Mouse (Mus musculus): ENCODE data around the gene Rassf1.

Gene Rassf1

GRCm38 (mm10) chr9:107533791-107534407 lies 17.5 kb upstream of the Rassf1 start, which contains the start of gene Tmem115:
Gene Tmem115 (plus strand): TSS chr9:107533945.
- Histone ChIP-seq H3K27me3 (ENCODE audit: control insufficient read depth, insufficient read depth, low read length, poor library complexity, severe bottlenecking) (0 out of 2 replicates have a peak, but pooled peaks cover 3% of the 10 kb centered on the region), H3K36me3 (ENCODE audit: control insufficient read depth, insufficient read depth, low read length, poor library complexity, severe bottlenecking) (peaks cover 6% of the 10 kb centered on the region)
- peak; percentile 94 for DNase-seq (ENCODE audit: low read depth, low spot score)

DNA sequence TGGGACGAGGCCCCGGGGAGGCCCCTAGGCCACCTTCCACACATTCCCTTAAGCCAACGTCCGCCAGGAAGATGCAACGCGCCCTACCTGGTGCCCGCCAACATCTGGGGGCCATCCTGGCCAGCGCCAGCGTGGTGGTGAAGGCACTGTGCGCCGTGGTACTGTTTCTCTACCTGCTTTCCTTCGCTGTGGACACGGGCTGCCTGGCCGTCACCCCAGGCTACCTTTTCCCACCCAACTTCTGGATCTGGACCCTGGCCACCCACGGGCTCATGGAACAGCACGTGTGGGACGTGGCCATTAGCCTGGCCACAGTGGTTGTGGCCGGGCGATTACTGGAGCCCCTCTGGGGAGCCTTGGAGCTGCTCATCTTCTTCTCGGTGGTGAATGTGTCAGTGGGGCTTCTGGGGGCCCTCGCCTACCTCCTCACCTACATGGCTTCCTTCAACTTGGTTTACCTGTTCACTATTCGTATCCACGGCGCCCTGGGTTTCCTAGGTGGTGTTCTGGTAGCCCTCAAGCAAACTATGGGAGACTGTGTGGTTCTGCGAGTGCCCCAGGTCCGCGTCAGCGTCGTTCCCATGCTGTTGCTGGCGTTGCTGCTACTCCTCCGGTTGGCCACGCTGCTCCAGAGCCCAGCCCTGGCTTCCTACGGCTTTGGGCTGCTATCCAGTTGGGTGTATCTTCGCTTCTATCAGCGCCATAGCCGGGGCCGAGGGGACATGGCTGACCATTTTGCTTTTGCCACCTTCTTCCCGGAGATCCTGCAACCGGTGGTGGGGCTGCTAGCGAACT lies 16.8 kb upstream of the Rassf1 start:
- H3K27me3 ChIP-seq (ENCODE audit: control insufficient read depth, insufficient read depth, low read length, poor library complexity, severe bottlenecking): 0 out of 2 replicates have a peak, but pooled peaks cover 3% of the 10 kb centered on the region
- no peak for DNase-seq (ENCODE audit: low read depth, low spot score)
- peaks cover 6% of the 10 kb centered on the region for H3K36me3 ChIP-seq (ENCODE audit: control insufficient read depth, insufficient read depth, low read length, poor library complexity, severe bottlenecking)

DNA sequence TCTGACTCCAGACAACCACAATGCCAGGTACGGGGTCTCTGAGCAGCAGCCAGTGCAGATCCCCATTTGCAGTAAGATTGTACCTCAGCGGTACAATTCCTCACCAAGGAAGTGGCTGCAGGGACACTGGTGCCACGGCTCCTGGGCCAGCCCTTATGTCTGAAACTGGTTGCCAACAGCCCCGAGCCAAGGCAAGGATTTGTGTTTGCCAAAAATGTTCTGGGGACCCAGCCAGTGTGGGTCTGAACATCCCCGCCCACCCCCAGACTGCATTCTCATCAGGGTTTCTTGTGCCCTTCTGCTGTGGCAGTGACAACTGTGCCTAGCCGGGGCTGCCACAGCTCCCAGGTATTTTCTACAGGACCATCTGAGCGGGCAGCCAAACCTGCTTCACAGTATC lies 13.1 kb upstream of the Rassf1 start:
- no peaks in the 10 kb centered on the region for H3K27me3 ChIP-seq (ENCODE audit: control insufficient read depth, insufficient read depth, low read length, poor library complexity, severe bottlenecking)
- no peak for DNase-seq (ENCODE audit: low read depth, low spot score)

DNA sequence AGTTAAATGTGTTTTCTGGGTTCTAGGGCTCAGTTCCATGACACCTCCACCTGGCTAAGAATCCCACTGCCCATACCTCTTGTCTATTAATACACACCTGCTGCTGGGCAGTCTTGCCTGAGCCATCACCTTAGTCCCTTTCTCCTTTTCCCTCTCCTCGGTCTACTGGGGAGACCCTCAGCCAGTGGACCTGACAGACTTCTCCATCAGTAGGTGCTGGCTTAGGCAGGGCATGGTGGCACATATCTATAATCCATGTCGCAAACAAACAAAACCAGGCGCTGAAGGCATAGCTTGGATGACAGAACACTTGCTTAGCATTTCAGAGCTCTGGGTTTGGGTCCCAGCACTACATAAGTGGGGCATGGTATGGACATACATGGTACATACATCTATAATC lies 12.6 kb upstream of the Rassf1 start:
- no peaks in the 10 kb centered on the region for H3K27me3 ChIP-seq (ENCODE audit: control insufficient read depth, insufficient read depth, low read length, poor library complexity, severe bottlenecking)
- H3K36me3 ChIP-seq (ENCODE audit: control insufficient read depth, insufficient read depth, low read length, poor library complexity, severe bottlenecking): peaks cover 8% of the 10 kb centered on the region
- DNase-seq (ENCODE audit: low read depth, low spot score): no peak

More for the DNA sequence above, 13.1 kb upstream of the Rassf1 start:
- H3K36me3 ChIP-seq (ENCODE audit: control insufficient read depth, insufficient read depth, low read length, poor library complexity, severe bottlenecking): peaks cover 6% of the 10 kb centered on the region

DNA sequence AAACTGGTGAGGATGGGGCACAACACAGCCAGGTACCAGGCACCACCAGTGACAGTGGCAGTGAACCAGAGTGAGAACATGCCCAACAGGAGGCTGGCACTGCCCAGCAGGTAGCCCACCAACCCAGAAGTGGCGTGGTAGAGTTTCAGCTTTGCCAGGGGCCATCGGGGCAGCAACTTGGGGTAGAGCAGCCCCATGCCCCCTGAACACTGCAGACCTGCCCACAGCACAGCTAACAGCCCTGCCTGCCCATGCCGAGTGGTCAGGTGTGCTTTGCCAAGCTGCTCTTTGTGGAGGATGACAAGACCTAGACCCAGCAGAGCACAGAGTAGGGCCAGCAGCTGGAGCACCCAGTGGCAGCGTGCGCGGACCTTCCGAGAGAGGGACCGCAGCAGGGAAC lies 11.4 kb upstream of the Rassf1 start:
- no peaks in the 10 kb centered on the region for H3K27me3 ChIP-seq (ENCODE audit: control insufficient read depth, insufficient read depth, low read length, poor library complexity, severe bottlenecking)
- peaks cover 10% of the 10 kb centered on the region for H3K36me3 ChIP-seq (ENCODE audit: control insufficient read depth, insufficient read depth, low read length, poor library complexity, severe bottlenecking)
- no peak for DNase-seq (ENCODE audit: low read depth, low spot score)

DNA sequence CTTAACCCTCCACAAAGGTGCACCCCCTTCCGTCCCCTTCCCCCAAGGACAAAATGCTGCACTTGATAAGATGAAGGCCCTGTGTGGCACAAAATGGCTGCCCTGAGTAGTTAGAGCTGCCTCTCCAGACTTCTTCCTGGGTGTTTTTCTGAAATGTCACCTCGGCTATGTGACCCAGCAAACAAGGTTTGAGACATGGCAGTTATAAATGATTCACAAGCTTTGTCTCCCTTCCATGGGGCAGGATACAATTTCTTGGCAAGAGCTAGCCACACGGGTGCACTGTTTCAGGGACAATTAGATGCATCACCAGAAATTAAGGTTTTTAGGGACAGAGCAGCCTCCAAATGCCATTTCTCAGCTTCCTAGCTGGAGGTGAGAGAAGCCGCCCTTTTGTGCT lies 10.9 kb upstream of the Rassf1 start:
- H3K27me3 ChIP-seq (ENCODE audit: control insufficient read depth, insufficient read depth, low read length, poor library complexity, severe bottlenecking): no peaks in the 10 kb centered on the region
- no peak for DNase-seq (ENCODE audit: low read depth, low spot score)
- H3K36me3 ChIP-seq (ENCODE audit: control insufficient read depth, insufficient read depth, low read length, poor library complexity, severe bottlenecking): peaks cover 10% of the 10 kb centered on the region

GRCm38 (mm10) chr9:107541005-107541404 lies 10.3 kb upstream of the Rassf1 start:
- DNase-seq (ENCODE audit: low read depth, low spot score): no peak

GRCm38 (mm10) chr9:107541474-107542351 lies 9.6 kb upstream of the Rassf1 start, which contains the start of the genes Cyb561d2 and Nprl2:
Gene Cyb561d2 (minus strand): TSS chr9:107542193.
Gene Nprl2 (plus strand): TSS chr9:107542226.
- peak; percentile 94 for DNase-seq (ENCODE audit: low read depth, low spot score)
- Histone ChIP-seq H3K36me3 (ENCODE audit: control insufficient read depth, insufficient read depth, low read length, poor library complexity, severe bottlenecking) (peaks cover 10% of the 10 kb centered on the region), H3K27me3 (ENCODE audit: control insufficient read depth, insufficient read depth, low read length, poor library complexity, severe bottlenecking) (no peaks in the 10 kb centered on the region)

More at GRCm38 (mm10) chr9:107541005-107541404, 10.3 kb upstream of the Rassf1 start:
- H3K27me3 ChIP-seq (ENCODE audit: control insufficient read depth, insufficient read depth, low read length, poor library complexity, severe bottlenecking): no peaks in the 10 kb centered on the region
- peaks cover 10% of the 10 kb centered on the region for H3K36me3 ChIP-seq (ENCODE audit: control insufficient read depth, insufficient read depth, low read length, poor library complexity, severe bottlenecking)

DNA sequence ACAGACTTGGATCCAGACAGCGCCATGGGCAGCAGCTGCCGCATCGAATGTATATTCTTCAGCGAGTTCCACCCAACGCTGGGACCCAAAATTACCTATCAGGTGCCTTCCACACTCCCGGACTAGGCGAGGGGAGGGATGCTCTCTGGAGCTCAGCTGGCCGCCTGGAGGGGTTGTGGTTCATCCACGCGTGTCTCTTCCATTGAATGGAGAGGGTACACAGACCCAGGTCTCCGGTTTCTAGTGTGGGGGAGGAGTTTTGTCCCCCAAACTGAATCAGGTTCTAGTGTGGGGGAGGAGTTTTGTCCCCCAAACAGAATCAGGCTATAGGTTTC lies 9.0 kb upstream of the Rassf1 start:
- DNase-seq (ENCODE audit: low read depth, low spot score): no peak
- peaks cover 10% of the 10 kb centered on the region for H3K36me3 ChIP-seq (ENCODE audit: control insufficient read depth, insufficient read depth, low read length, poor library complexity, severe bottlenecking)
- H3K27me3 ChIP-seq (ENCODE audit: control insufficient read depth, insufficient read depth, low read length, poor library complexity, severe bottlenecking): no peaks in the 10 kb centered on the region

DNA sequence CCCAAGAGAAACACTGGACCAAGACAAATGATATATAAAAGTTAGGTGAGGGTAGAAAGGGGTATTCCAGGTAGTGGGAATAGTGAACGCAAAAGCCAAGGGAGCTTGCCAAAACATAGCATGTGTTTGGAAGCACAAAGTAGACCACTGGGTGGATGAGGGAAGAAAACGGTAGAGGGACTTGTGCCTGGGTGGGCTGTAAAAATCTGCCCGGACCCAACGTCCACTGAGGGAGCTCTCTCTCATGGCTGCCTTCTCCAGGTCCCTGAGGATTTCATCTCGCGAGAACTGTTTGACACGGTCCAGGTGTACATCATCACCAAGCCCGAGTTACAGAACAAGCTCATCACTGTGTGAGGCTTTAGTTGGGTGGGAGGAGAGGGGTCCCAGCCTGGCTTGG lies 8.6 kb upstream of the Rassf1 start:
- Histone ChIP-seq H3K27me3 (ENCODE audit: control insufficient read depth, insufficient read depth, low read length, poor library complexity, severe bottlenecking) (no peaks in the 10 kb centered on the region), H3K36me3 (ENCODE audit: control insufficient read depth, insufficient read depth, low read length, poor library complexity, severe bottlenecking) (peaks cover 10% of the 10 kb centered on the region)
- no peak for DNase-seq (ENCODE audit: low read depth, low spot score)

GRCm38 (mm10) chr9:107543299-107543698 lies 8.1 kb upstream of the Rassf1 start:
- no peaks in the 10 kb centered on the region for H3K27me3 ChIP-seq (ENCODE audit: control insufficient read depth, insufficient read depth, low read length, poor library complexity, severe bottlenecking)
- DNase-seq (ENCODE audit: low read depth, low spot score): no peak
- peaks cover 7% of the 10 kb centered on the region for H3K36me3 ChIP-seq (ENCODE audit: control insufficient read depth, insufficient read depth, low read length, poor library complexity, severe bottlenecking)

DNA sequence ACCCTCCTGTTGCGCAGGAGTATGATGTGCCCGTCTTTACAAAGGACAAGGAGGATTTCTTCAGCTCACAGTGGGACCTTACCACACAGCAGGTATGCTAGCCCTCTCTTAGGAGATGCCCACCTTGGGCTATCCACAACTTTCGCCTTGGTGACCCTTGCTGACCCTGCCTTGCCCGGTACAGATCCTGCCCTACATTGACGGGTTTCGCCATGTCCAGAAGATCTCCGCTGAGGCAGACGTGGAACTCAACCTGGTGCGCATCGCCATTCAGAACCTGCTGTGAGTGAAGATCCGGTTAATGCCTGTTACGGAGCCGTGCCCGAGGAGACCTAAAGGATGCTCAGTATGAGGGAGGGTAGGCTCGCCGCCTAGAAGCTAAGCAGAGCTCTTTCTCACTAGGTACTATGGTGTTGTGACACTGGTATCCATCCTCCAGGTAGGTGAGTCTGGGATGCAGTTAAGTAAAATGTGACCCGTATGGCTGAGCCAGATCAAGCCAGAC lies 7.1 kb upstream of the Rassf1 start:
- Histone ChIP-seq H3K27me3 (ENCODE audit: control insufficient read depth, insufficient read depth, low read length, poor library complexity, severe bottlenecking) (no peaks in the 10 kb centered on the region), H3K36me3 (ENCODE audit: control insufficient read depth, insufficient read depth, low read length, poor library complexity, severe bottlenecking) (peaks cover 4% of the 10 kb centered on the region; the same call in 1 of the 2 replicates)
- no peak for DNase-seq (ENCODE audit: low read depth, low spot score)

GRCm38 (mm10) chr9:107544729-107545128 lies 6.6 kb upstream of the Rassf1 start:
- DNase-seq (ENCODE audit: low read depth, low spot score): no peak
- Histone ChIP-seq H3K27me3 (ENCODE audit: control insufficient read depth, insufficient read depth, low read length, poor library complexity, severe bottlenecking) (no peaks in the 10 kb centered on the region), H3K36me3 (ENCODE audit: control insufficient read depth, insufficient read depth, low read length, poor library complexity, severe bottlenecking) (peaks cover 4% of the 10 kb centered on the region; the same call in 1 of the 2 replicates)

DNA sequence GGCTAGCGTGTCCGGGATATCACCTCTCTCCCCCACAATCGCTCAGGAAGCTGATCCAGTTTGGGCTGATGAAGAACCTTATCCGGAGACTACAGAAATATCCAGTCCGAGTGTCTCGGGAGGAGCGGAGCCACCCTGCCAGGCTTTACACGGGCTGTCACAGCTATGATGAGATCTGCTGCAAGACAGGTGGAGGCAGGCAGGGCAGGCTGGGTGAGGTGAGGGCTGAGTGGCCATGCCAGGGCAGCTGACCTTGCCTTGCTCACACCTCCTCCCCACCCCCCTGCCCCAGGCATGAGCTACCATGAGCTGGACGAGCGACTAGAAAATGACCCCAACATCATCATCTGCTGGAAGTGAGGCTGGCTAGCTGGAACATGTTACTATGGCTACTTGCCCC lies 6.2 kb upstream of the Rassf1 start:
- DNase-seq (ENCODE audit: low read depth, low spot score): no peak
- Histone ChIP-seq H3K36me3 (ENCODE audit: control insufficient read depth, insufficient read depth, low read length, poor library complexity, severe bottlenecking) (peaks cover 4% of the 10 kb centered on the region; the same call in 1 of the 2 replicates), H3K27me3 (ENCODE audit: control insufficient read depth, insufficient read depth, low read length, poor library complexity, severe bottlenecking) (no peaks in the 10 kb centered on the region)

Data from splenic B cell, adult 2 months (primary cell).